Mouse (Mus musculus) lung, postnatal 0 days (tissue): ENCODE measurements around the gene Tmem258. TPM values are rescaled to one million over a fixed set of nuclear protein-coding genes. Genes with fewer than 3 reads are reported as not detected.

Source experiments
- ATAC-seq: fragments of 200-750 bp; cut with Nextera tagmentation; 2 replicates; pipeline ENCODE4 v1.8.0; 2017; ENCODE audit warnings: moderate library complexity
- DNase-seq: peaks from one replicate; pipeline ENCODE4 v3.0.0-alpha.2; 2016; ENCODE audit warnings: low spot score
- H3K27ac ChIP-seq: fragments of 300-500 bp; sonication (generic); 2 replicates; pipeline ENCODE4 v1.5.1; 2014; ENCODE audit warnings: antibody characterized with exemption, mild to moderate bottlenecking, low read length, mixed read lengths
- H3K27me3 ChIP-seq: fragments of 300-500 bp; sonication (generic); replicated peaks from 2 replicates; pipeline ENCODE4 v1.6.1; 2014; ENCODE audit warnings: low read length, mixed read lengths; ENCODE audit not compliant: insufficient read depth
- H3K36me3 ChIP-seq: fragments of 300-500 bp; sonication (generic); 2 replicates; pipeline ENCODE4 v1.6.1; 2014; ENCODE audit warnings: low read length, mixed read lengths; ENCODE audit not compliant: insufficient read depth
- H3K4me1 ChIP-seq: fragments of 300-500 bp; sonication (generic); 2 replicates; pipeline ENCODE4 v1.6.1; 2014; ENCODE audit warnings: antibody characterized with exemption, low read depth, low read length, mixed read lengths; ENCODE audit not compliant: insufficient read depth
- H3K4me2 ChIP-seq: fragments of 300-500 bp; sonication (generic); replicated peaks from 2 replicates; pipeline ENCODE4 v1.6.1; 2014; ENCODE audit warnings: low read depth, mild to moderate bottlenecking, low read length, moderate library complexity, mixed read lengths
- H3K4me3 ChIP-seq: fragments of 300-500 bp; sonication (generic); 2 replicates; pipeline ENCODE4 v1.5.1; 2014; ENCODE audit warnings: low read depth, low read length
- H3K9ac ChIP-seq: fragments of 300-500 bp; sonication (generic); replicated peaks from 2 replicates; pipeline ENCODE4 v1.6.1; 2014; ENCODE audit warnings: low read depth, mild to moderate bottlenecking
- H3K9me3 ChIP-seq: fragments of 300-500 bp; sonication (generic); 2 replicates; pipeline ENCODE4 v1.6.1; 2016; ENCODE audit warnings: low read length, mixed read lengths
- CTCF ChIP-seq: IDR thresholded peaks from 2 replicates; pipeline ENCODE4 v1.5.1; 2016; ENCODE audit warnings: antibody characterized with exemption, mild to moderate bottlenecking
- EP300 ChIP-seq: IDR thresholded peaks from 2 replicates; pipeline ENCODE4 v1.6.1; 2016; ENCODE audit warnings: antibody characterized with exemption, mild to moderate bottlenecking, control low read depth
- WGBS: fragments of 180-500 bp; shearing (Covaris S2); extraction: QIAGEN DNeasy Blood & Tissue Kit; methylation state at CpG from one replicate; pipeline ENCODE4 v1.1.7; 2014; 5-methylcytosine and 5-hydroxymethylcytosine counted together
- polyA plus RNA-seq: library from polyadenylated mRNA; unstranded; fragments of >200 nt; fragmentation: Nextera tagmentation; extraction: Ambion mirVana; gene quantifications from 2 replicates; pipeline ENCODE4 v1.2.1, GENCODE M21; 2015

The Tmem258 gene
- polyA plus RNA-seq, 1 experiment from 2014 or later = 394 TPM

DNA sequence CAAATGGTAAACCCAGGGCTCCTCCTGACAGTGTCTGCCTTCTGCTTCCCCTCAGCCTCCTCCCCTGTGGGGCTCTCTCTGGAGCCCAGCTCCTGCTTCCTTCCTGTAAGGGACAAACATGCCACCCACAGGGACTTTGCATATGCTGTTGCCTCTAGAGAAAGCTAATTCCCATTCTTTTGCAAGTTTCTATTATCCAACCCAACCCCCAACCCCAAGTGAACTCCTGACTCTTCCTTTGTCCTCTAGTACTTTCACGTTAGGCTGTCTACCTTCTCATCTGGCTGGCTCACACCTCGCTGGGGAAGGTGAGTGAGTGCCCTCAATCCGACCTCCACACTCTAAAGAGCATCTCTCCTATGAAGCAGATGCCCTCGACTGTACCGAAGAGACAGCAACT is 28.1 kb downstream of the Tmem258 start:
- WGBS = 45% methylated on average over 5 of the region's 5 CpGs
- H3K27ac ChIP-seq = no peak overlapping the region
- no peaks in the 10 kb centered on the region for H3K9me3 ChIP-seq
- no peaks in the 10 kb centered on the region for H3K4me1 ChIP-seq
- H3K9ac ChIP-seq = no peak overlapping the region
- TF ChIP-seq CTCF = no peak
- no peak for TF ChIP-seq EP300
- H3K4me2 ChIP-seq = no peak overlapping the region
- ATAC-seq = no peak
- H3K36me3 ChIP-seq = no peaks in the 10 kb centered on the region
- DNase-seq = no peak
- no peak overlapping the region for H3K4me3 ChIP-seq
- no peaks in the 10 kb centered on the region for H3K27me3 ChIP-seq

DNA sequence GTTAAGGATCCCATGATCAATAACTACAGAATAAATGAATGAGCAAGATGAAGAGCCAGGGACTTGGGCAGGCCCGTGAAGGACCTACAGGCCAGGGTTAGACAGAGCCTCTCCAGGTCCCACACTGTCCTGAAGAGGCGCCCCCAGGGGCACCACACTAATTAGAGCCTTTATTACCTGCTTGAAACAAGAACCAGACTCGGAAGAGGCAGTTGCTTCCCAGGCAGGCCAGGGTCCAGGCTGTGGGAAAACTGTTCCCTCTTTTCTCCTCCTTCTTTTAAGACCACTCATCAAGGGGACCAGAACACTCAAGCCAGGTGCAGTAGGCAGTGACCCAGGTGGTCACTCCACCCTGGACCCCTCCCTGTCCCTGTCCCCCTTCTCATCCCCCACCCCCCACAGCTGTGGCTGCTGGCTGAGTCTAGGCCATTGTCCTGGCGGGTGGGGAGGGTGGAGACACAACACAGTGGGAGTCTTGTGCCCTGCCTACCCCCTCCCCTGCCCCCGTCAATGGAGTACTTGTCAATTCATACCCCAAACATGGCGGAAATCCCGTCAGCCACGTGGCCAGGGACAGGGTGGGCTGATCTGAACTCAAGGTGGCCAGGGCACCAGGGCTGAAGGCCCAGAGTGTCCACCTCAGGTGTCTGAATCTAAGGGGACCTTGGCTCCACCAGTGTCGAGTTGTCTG is 28.7 kb downstream of the Tmem258 start:
- H3K9ac ChIP-seq = no peak overlapping the region
- 53% methylated on average over 9 of the region's 9 CpGs for WGBS
- H3K4me2 ChIP-seq = no peak overlapping the region
- ATAC-seq (no peak), DNase-seq (no peak)
- H3K36me3 ChIP-seq = no peaks in the 10 kb centered on the region
- H3K4me1 ChIP-seq = no peaks in the 10 kb centered on the region
- no peak for TF ChIP-seq CTCF
- no peak for TF ChIP-seq EP300
- H3K9me3 ChIP-seq = no peaks in the 10 kb centered on the region
- H3K4me3 ChIP-seq = no peak overlapping the region
- H3K27ac ChIP-seq = no peak overlapping the region
- no peaks in the 10 kb centered on the region for H3K27me3 ChIP-seq

DNA sequence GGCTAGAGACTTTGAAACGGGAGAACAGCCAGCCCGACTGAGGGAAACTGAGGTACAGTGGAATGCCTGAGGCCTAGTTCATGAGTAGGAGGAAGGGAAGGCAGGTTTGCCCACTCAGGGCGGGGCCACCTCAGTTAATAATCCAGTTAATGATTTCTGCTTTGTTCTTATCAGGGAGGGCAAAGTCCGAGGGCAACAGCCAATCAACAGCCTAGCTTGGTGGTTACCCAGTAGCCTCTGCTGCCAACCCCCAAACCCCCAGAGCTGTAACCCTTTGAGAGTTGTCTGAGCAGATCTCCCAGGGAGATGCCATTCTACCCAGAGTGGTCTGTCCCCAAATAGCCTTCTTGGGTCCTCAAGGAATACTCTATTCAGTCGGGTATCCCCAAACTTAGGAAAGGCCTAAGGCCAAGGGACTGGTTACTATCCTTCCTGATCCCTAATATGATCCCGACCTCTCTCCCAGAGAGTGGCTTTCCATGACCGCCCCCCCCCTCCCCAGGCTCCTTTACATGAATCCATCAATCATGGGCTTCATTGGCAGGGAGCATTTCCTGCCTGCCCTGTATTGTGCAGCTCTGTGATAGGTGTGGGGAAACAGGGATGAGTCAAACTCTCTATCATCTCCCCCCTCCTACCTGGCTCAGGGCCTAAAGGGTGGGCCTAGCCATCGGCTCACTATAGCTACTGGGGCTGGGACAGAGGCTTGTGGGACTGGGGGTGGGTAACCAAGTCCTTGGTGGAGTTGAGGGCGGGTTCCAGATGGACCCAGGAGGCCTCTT is 32.2 kb downstream of the Tmem258 start:
- no peak overlapping the region for H3K27ac ChIP-seq
- no peaks in the 10 kb centered on the region for H3K9me3 ChIP-seq
- ATAC-seq (no peak), DNase-seq (no peak)
- no peak overlapping the region for H3K4me3 ChIP-seq
- 65% methylated on average over 9 of the region's 9 CpGs for WGBS
- no peaks in the 10 kb centered on the region for H3K4me1 ChIP-seq
- H3K4me2 ChIP-seq = no peak overlapping the region
- TF ChIP-seq EP300 (no peak), CTCF (no peak)
- 0 out of 2 replicates have a peak, but pooled peaks cover 4% of the 10 kb centered on the region for H3K27me3 ChIP-seq
- H3K9ac ChIP-seq = no peak overlapping the region
- no peaks in the 10 kb centered on the region for H3K36me3 ChIP-seq

DNA sequence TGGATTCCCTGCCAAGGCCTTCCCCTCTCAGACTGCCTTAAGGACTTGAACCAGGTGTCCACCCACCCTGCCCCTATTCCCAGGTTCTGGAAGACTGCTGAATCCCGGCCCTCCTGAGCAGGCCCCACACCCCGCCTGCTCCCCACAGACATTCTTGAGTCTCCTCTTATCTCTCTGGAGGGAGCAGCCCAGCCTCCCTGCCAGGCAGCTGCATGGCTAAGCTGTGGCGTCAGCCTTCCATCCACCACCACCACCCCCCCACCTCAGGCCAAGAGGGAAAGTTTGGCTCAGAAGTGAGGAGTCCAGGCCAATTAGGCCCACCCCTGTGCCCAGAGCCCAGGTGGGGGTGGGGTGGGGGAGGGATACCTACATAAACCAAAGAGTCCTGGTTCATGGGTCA is 34.7 kb downstream of the Tmem258 start:
- ATAC-seq (peak; percentile 63), DNase-seq (peak; percentile 25)
- 0 out of 2 replicates have a peak, but pooled peaks cover 4% of the 10 kb centered on the region for H3K27me3 ChIP-seq
- peak overlapping the region; percentile 32; the same call in 1 of the 2 replicates for H3K27ac ChIP-seq
- no peak overlapping the region for H3K4me3 ChIP-seq
- no peak overlapping the region for H3K4me2 ChIP-seq
- TF ChIP-seq EP300 (no peak), CTCF (no peak)
- H3K4me1 ChIP-seq = no peaks in the 10 kb centered on the region
- H3K9me3 ChIP-seq = no peaks in the 10 kb centered on the region
- WGBS = 39% methylated on average over 3 of the region's 3 CpGs
- H3K9ac ChIP-seq = no peak overlapping the region
- no peaks in the 10 kb centered on the region for H3K36me3 ChIP-seq

DNA sequence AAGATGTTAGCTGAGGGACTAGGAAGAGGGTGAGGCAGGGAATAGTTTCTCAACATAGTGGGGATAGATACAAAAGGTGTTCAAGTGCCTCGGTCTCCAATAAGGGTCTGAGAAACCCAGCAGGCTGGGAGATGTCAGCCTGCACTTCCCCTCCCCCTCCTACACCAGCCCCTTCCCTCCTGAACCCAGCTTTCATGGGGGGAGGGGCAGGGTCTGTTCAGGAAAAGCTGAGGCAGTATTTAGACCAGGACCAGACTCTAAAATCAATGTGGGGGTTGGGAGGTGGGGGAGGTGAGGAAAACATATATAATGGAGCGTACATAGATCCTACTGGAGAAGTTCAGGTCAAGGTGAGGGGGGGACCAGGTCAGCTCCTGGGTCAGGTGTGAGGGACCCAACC is 35.6 kb downstream of the Tmem258 start:
- H3K27me3 ChIP-seq = 0 out of 2 replicates have a peak, but pooled peaks cover 4% of the 10 kb centered on the region
- peak overlapping the region; percentile 85 for H3K4me2 ChIP-seq
- H3K9ac ChIP-seq = no peak overlapping the region
- no peaks in the 10 kb centered on the region for H3K9me3 ChIP-seq
- no peak for ATAC-seq
- no peaks in the 10 kb centered on the region for H3K4me1 ChIP-seq
- no peak overlapping the region for H3K4me3 ChIP-seq
- no peaks in the 10 kb centered on the region for H3K36me3 ChIP-seq
- H3K27ac ChIP-seq = no peak overlapping the region
- no peak for DNase-seq
- TF ChIP-seq EP300 (no peak), CTCF (no peak)
- WGBS = 31% methylated on average over 2 of the region's 2 CpGs

DNA sequence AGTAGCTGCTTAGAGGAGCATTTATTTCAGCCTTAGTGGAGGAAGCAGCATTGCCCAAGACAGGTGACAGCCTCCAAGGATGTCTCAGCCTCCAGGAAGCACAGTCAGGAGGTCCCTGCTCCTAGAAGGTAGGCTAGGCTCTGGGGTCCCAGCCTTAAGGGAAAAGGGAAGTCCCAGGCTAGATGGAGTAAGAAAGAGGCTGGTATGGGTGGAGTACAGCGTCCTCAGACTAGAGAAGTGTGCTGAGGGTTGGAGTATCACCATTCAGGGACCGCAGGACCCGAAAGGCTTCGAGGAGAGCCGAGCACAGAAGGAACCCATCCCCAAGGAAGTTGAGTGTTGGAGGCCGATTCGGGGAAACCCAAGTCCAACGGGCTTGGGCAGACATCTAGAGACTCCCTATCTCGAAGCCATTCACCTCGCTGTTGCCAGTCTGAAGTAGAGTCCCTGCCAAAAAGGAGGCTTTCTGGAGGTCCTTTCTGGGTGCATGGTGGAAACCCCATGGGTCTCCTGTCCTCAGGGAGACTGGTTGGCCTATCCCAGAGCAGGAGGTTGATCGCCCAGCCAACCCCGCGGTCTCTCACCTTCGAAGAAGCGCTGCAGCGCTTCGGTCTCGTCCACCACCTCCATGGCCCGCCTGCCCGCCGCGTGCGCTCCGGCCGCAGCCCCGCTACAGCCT is 36.3 kb downstream of the Tmem258 start:
- H3K9me3 ChIP-seq = no peaks in the 10 kb centered on the region
- peak overlapping the region; percentile 40 for H3K4me3 ChIP-seq
- no peak overlapping the region for H3K27ac ChIP-seq
- H3K27me3 ChIP-seq = 0 out of 2 replicates have a peak, but pooled peaks cover 4% of the 10 kb centered on the region
- TF ChIP-seq CTCF (no peak), EP300 (no peak)
- DNase-seq (no peak), ATAC-seq (peak; percentile 0; the same call in 1 of the 2 replicates)
- WGBS = 5% methylated on average over 26 of the region's 26 CpGs
- H3K4me2 ChIP-seq = peak overlapping the region; percentile 85
- no peaks in the 10 kb centered on the region for H3K36me3 ChIP-seq
- peak overlapping the region; percentile 29; the same call in 1 of the 2 replicates for H3K9ac ChIP-seq
- no peaks in the 10 kb centered on the region for H3K4me1 ChIP-seq
